In the genomic region with DNA sequence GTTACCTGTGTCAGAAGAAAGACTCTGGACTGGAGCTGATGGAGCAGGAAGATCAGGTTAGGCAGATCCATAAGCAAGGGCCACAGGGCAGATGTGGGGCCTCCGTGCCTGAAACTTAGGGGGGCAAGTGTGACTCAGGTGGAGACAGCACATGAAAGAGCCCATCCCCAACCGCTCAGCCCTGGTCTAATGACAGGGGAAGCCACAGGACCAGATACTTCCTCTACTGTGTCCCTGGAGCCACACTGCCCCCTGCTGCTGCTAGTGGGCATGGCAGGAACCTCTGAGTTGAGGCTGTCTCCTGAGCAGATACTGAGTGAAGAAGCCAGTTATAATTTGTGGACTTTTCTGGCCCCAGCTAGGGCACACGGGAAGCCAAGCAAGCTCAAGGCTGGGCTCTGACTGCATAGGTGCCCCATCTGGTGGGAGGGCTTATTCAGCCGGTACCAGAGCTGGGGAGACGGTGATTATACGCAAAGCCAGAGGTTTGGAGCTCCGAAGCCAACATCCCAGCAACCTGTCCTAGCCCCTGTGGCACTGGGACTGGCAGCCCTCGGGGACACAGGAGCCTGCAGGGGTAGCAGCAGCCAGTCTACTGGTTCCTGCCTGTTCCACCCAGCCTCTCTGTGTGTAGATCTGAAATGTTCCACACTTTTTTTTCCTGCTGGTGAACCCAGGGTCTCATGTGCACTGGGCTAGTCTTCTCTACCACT, we compare ENCODE assay signal across 1 mouse cellular context.
TF ChIP-seq lines count a peak whose summit lies in the region.

No protein-coding gene starts in this region.

TF ChIP-seq in C2C12, 6 proteins besides CTCF, POLR2A, EP300 and RAD21 (continued from another document):
- TF ChIP-seq MYOG (IDR thresholded peaks at IDR 0.05; ENCODE audit: control insufficient read depth, extremely low read depth, insufficient read length): no peak
TF ChIP-seq in C2C12: peak in this region for 0.
